In genomic region chr10:79638486-79639204, GRCm38 (mm10) we compare ENCODE assay signal across 1 mouse cellular context.
TF ChIP-seq lines count a peak whose summit lies in the region.

No protein-coding gene starts in this region.

TF ChIP-seq in ES-E14, 5 proteins besides CTCF, POLR2A, EP300 and RAD21:
- TF ChIP-seq CHD2 (IDR thresholded peaks at IDR 0.05; ENCODE audit: low read depth, low read length), result no peak
- TF ChIP-seq MAFK (IDR thresholded peaks at IDR 0.05; ENCODE audit: insufficient read depth, low read depth, low read length), result no peak
- no peak for TF ChIP-seq HCFC1 (IDR thresholded peaks at IDR 0.05; ENCODE audit: borderline replicate concordance, insufficient read depth, low read length)
- no peak for TF ChIP-seq ZNF384 (IDR thresholded peaks at IDR 0.05; ENCODE audit: low read depth, low read length)
- no peak for TF ChIP-seq ZC3H11A (IDR thresholded peaks at IDR 0.05; ENCODE audit: borderline replicate concordance, low read depth, low read length)
